Mouse (Mus musculus): ENCODE results near the gene Mrpl37. TPM values are rescaled to one million over a fixed set of nuclear protein-coding genes. Genes with fewer than 3 reads are reported as not detected.
A peak's percentile ranks its signal among the peaks of the same experiment; 100 is the strongest.

The Mrpl37 gene
- polyA plus RNA-seq, 1 experiment, result 99.5 TPM

DNA sequence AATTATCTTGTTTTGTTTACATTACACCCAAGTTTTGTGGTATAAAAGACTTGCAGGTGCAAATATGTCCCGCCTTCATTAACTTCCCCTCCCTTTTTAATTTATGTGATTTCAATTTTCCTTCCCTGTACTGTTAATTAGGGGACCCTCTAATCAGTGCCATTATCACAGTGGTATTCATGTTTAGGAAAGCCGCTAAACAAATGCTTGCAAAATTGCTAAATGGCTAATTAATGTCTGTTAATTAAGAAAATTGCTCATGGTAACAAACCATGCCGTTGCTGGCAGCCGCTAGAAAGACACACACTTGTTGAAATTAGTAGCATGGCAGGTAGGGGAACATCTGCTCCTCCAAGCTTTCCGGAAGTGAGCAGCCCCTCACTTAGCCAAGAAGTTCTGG lies 41.3 kb downstream of the Mrpl37 start:
- no peak for TF ChIP-seq POLR2A (IDR thresholded peaks at IDR 0.05; ENCODE audit: borderline replicate concordance, insufficient read depth, low read length)
- peaks cover 28% of the 10 kb centered on the region for H3K4me1 ChIP-seq (ENCODE audit: control insufficient read depth, insufficient read depth, low read length)

GRCm38 (mm10) chr4:107024899-107025298 lies 41.8 kb downstream of the Mrpl37 start:
- DNase-seq, result no peak
- 83% methylated on average over 7 of the region's 7 CpGs for WGBS

More for the DNA sequence above, 41.3 kb downstream of the Mrpl37 start:
- H3K4me3 ChIP-seq (replicated peaks; ENCODE audit: insufficient read depth, low read depth, low read length), result no peak overlapping the region
- DNase-seq, result no peak
- no peaks in the 10 kb centered on the region for H3K27me3 ChIP-seq (ENCODE audit: control insufficient read depth, insufficient read depth, low read length)
- 71% methylated on average over 5 of the region's 5 CpGs for WGBS
- H3K27ac ChIP-seq (ENCODE audit: insufficient read depth, low read length), result no peak overlapping the region

DNA sequence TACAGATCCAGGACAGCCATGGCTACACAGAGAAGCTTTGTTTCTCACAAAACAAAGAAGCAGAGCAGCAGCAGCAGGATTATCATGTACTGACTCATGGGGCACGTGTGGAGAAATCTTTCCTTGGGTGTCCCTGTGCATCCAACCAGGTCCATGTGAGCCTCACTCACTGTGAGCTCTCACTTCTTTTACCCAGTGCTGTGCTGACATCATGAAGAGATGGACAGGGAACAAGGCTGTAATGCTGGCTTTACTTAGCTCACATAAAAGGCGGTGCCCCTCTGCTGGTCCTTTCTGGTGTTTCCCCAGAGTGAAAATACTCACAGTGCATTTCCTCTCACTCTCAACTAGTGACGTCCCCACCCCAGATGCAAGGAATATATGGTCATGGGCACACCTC lies 45.2 kb downstream of the Mrpl37 start:
- H3K27ac ChIP-seq (ENCODE audit: insufficient read depth, low read length), result no peak overlapping the region
- H3K4me3 ChIP-seq (replicated peaks; ENCODE audit: insufficient read depth, low read depth, low read length), result no peak overlapping the region
- 74% methylated on average over 3 of the region's 3 CpGs for WGBS
- no peaks in the 10 kb centered on the region for H3K27me3 ChIP-seq (ENCODE audit: control insufficient read depth, insufficient read depth, low read length)
- H3K4me1 ChIP-seq (ENCODE audit: control insufficient read depth, insufficient read depth, low read length), result peaks cover 48% of the 10 kb centered on the region
- no peak for DNase-seq
- TF ChIP-seq CTCF (IDR thresholded peaks at IDR 0.05; ENCODE audit: borderline replicate concordance, insufficient read depth, low read depth, low read length) (no peak), POLR2A (IDR thresholded peaks at IDR 0.05; ENCODE audit: borderline replicate concordance, insufficient read depth, low read length) (no peak)

More at GRCm38 (mm10) chr4:107024899-107025298, 41.8 kb downstream of the Mrpl37 start:
- no peak overlapping the region for H3K4me3 ChIP-seq (replicated peaks; ENCODE audit: insufficient read depth, low read depth, low read length)
- H3K4me1 ChIP-seq (ENCODE audit: control insufficient read depth, insufficient read depth, low read length), result peaks cover 30% of the 10 kb centered on the region
- H3K27me3 ChIP-seq (ENCODE audit: control insufficient read depth, insufficient read depth, low read length), result no peaks in the 10 kb centered on the region
- TF ChIP-seq POLR2A (IDR thresholded peaks at IDR 0.05; ENCODE audit: borderline replicate concordance, insufficient read depth, low read length) (no peak), CTCF (IDR thresholded peaks at IDR 0.05; ENCODE audit: borderline replicate concordance, insufficient read depth, low read depth, low read length) (no peak)
- no peak overlapping the region for H3K27ac ChIP-seq (ENCODE audit: insufficient read depth, low read length)

DNA sequence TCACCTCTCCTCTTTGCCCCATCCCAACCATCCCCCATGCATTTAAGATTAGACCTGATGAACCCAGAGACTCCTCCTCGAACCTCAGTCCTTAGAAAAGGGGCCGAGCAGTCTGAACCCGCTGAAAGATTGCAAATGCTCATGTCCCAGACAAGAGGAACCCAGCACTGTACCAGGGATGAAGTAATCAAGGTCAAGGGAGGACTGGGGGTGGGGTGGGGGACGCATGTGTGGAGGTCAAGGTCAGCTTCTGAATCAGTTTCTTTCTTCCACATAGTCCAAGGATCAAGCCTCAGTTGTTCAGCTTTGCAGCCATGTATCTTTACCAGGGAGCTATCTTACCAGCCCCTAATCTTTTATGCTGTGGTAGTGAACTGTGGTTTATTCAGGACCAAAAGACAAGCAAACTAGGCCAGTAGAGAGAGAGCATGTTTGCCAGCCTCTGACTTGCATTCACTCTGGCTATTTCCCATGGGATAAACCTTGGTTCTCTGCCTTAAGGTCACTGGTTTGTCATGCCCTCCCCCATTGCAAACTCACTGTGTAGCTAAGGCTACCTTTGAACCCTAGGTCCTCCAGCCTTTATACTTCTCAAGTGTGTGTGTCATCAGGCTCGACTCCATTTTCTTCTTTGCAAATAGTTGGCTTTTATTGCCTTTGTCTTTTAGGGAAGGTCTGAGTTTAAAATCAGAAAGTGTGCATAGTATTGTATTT lies 46.2 kb downstream of the Mrpl37 start:
- WGBS, result 89% methylated on average over 5 of the region's 5 CpGs
- Histone ChIP-seq H3K27ac (ENCODE audit: insufficient read depth, low read length) (no peak overlapping the region), H3K4me3 (replicated peaks; ENCODE audit: insufficient read depth, low read depth, low read length) (no peak overlapping the region), H3K4me1 (ENCODE audit: control insufficient read depth, insufficient read depth, low read length) (peaks cover 54% of the 10 kb centered on the region), H3K27me3 (ENCODE audit: control insufficient read depth, insufficient read depth, low read length) (no peaks in the 10 kb centered on the region)
- DNase-seq, result no peak
- TF ChIP-seq POLR2A (IDR thresholded peaks at IDR 0.05; ENCODE audit: borderline replicate concordance, insufficient read depth, low read length) (no peak), CTCF (IDR thresholded peaks at IDR 0.05; ENCODE audit: borderline replicate concordance, insufficient read depth, low read depth, low read length) (no peak)

- peak; percentile 72 to 77 for DNase-seq
- Histone ChIP-seq H3K4me1 (ENCODE audit: control insufficient read depth, insufficient read depth, low read length) (peaks cover 60% of the 10 kb centered on the region), H3K27ac (ENCODE audit: insufficient read depth, low read length) (no peak overlapping the region), H3K4me3 (replicated peaks; ENCODE audit: insufficient read depth, low read depth, low read length) (no peak overlapping the region), H3K27me3 (ENCODE audit: control insufficient read depth, insufficient read depth, low read length) (no peaks in the 10 kb centered on the region)
- TF ChIP-seq POLR2A (IDR thresholded peaks at IDR 0.05; ENCODE audit: borderline replicate concordance, insufficient read depth, low read length) (no peak), CTCF (IDR thresholded peaks at IDR 0.05; ENCODE audit: borderline replicate concordance, insufficient read depth, low read depth, low read length) (no peak)
- 8% methylated on average over 7 of the region's 7 CpGs for WGBS
Measured at GRCm38 (mm10) chr4:107019027-107019426, 47.6 kb downstream of the Mrpl37 start.

- Histone ChIP-seq H3K4me3 (replicated peaks; ENCODE audit: insufficient read depth, low read depth, low read length) (no peak overlapping the region), H3K27ac (ENCODE audit: insufficient read depth, low read length) (no peak overlapping the region), H3K4me1 (ENCODE audit: control insufficient read depth, insufficient read depth, low read length) (peaks cover 65% of the 10 kb centered on the region), H3K27me3 (ENCODE audit: control insufficient read depth, insufficient read depth, low read length) (no peaks in the 10 kb centered on the region)
- DNase-seq, result no peak
- WGBS, result 59% methylated on average over 3 of the region's 3 CpGs
- TF ChIP-seq CTCF (IDR thresholded peaks at IDR 0.05; ENCODE audit: borderline replicate concordance, insufficient read depth, low read depth, low read length), result no peak
- TF ChIP-seq POLR2A (IDR thresholded peaks at IDR 0.05; ENCODE audit: borderline replicate concordance, insufficient read depth, low read length), result no peak
Measured at GRCm38 (mm10) chr4:107018521-107018920, 48.1 kb downstream of the Mrpl37 start.

DNA sequence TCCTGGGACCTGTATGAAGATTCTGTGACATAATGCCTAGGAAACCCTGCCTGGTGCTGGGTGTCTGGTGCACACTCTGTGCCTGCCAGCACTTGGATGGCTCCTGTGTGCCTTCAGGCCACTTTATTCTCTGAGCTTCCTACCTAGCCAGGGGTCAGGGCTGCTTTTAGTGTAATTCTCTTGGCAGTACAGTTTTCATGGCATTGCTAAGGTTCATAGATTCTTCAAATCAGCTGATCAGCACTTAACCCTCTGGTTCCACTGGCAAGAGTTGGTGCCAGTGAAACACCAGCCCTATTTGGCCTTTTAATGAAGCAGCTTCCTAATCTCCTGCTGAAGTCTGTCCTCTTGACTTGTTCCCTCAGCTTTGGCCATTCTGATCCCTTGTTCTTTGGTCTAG lies 49.4 kb downstream of the Mrpl37 start:
- H3K4me1 ChIP-seq (ENCODE audit: control insufficient read depth, insufficient read depth, low read length), result peaks cover 76% of the 10 kb centered on the region
- H3K27ac ChIP-seq (ENCODE audit: insufficient read depth, low read length), result no peak overlapping the region
- no peaks in the 10 kb centered on the region for H3K27me3 ChIP-seq (ENCODE audit: control insufficient read depth, insufficient read depth, low read length)
- DNase-seq, result no peak
- H3K4me3 ChIP-seq (replicated peaks; ENCODE audit: insufficient read depth, low read depth, low read length), result no peak overlapping the region
- TF ChIP-seq POLR2A (IDR thresholded peaks at IDR 0.05; ENCODE audit: borderline replicate concordance, insufficient read depth, low read length) (no peak), CTCF (IDR thresholded peaks at IDR 0.05; ENCODE audit: borderline replicate concordance, insufficient read depth, low read depth, low read length) (no peak)

GRCm38 (mm10) chr4:107015971-107016511 lies 50.6 kb downstream of the Mrpl37 start:
- H3K27ac ChIP-seq (ENCODE audit: insufficient read depth, low read length), result peak overlapping the region; percentile 46
- TF ChIP-seq CTCF (IDR thresholded peaks at IDR 0.05; ENCODE audit: borderline replicate concordance, insufficient read depth, low read depth, low read length) (no peak), POLR2A (IDR thresholded peaks at IDR 0.05; ENCODE audit: borderline replicate concordance, insufficient read depth, low read length) (no peak)
- 45% methylated on average over 13 of the region's 13 CpGs for WGBS
- peak; percentile 55 to 70 for DNase-seq
- H3K27me3 ChIP-seq (ENCODE audit: control insufficient read depth, insufficient read depth, low read length), result no peaks in the 10 kb centered on the region
- H3K4me1 ChIP-seq (ENCODE audit: control insufficient read depth, insufficient read depth, low read length), result peaks cover 85% of the 10 kb centered on the region
- H3K4me3 ChIP-seq (replicated peaks; ENCODE audit: insufficient read depth, low read depth, low read length), result no peak overlapping the region

Measured in cerebellum, adult 2 months (tissue).